Mouse (Mus musculus) lung, adult 2 months (tissue): Measurements from ENCODE around the gene Grk1. TPM values are rescaled to one million over a fixed set of nuclear protein-coding genes. Genes with fewer than 3 reads are reported as not detected.

Experiments
- DNase-seq: peaks from one replicate; pipeline ENCODE4 v3.0.0; 2022
- H3K4me1 ChIP-seq: fragments of 200-500 bp; 2 replicates; pipeline ENCODE4 v1.6.1; 2011; ENCODE audit warnings: low read length; ENCODE audit not compliant: control insufficient read depth, insufficient read depth
- H3K4me3 ChIP-seq: fragments of 200-500 bp; replicated peaks from 2 replicates; pipeline ENCODE3; 2011; ENCODE audit warnings: low read depth, mild to moderate bottlenecking, control low read depth, low read length; ENCODE audit errors: extremely low read depth
- CTCF ChIP-seq: fragments of 200-500 bp; IDR thresholded peaks from 2 replicates; pipeline ENCODE4 v1.5.1; 2011; ENCODE audit warnings: mild to moderate bottlenecking, low read length, control low read depth; ENCODE audit not compliant: insufficient read depth
- POLR2A ChIP-seq: fragments of 200-500 bp; IDR thresholded peaks from 2 replicates; pipeline ENCODE4 v1.6.1; 2011; ENCODE audit warnings: low read depth, mild to moderate bottlenecking, control low read depth, low read length, borderline replicate concordance; ENCODE audit errors: extremely low read depth
- WGBS: fragments of 180-500 bp; shearing (Covaris S2); methylation state at CpG from one replicate; pipeline ENCODE4 v1.1.7; 2018; 5-methylcytosine and 5-hydroxymethylcytosine counted together
- polyA plus RNA-seq: library from polyadenylated mRNA; depleted of rRNA; stranded (reverse); fragments of >200 nt; gene quantifications from 2 replicates; pipeline ENCODE4 v1.2.3, GENCODE M21; 2012; rRNA removed

Grk1 gene
- not detected in 2 replicates for polyA plus RNA-seq

DNA sequence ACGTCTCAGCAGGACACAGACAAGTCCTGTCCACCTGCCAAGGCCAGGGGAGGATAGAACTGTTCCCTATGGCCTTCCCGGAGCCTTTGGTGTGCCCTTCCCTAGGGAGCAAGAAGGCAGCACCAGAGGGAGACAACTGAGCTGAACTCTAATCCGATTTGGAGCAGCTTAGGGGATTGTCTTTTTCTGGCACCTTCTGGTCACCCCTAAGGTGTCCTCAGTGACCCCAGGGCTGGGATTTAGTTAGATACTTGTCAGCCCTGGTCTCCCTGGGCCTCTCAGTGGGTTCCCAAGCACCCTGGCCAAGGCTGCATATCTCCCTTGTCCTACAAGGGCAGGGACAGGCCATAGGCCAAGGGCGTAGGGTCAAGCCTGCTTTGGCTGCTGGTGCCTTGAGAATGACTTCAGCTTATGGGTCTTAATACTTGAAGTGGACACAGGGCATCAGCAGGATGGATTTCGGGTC is at the start of gene Grk1:
Gene Grk1, plus strand, starts transcription at position 416 of the 466 bp plus-strand sequence.
- 80% methylated on average over 5 of the region's 5 CpGs for WGBS
- H3K4me3 ChIP-seq, result no peak within 1 kb of the TSS
- no peak for TF ChIP-seq CTCF
- TF ChIP-seq POLR2A, result no peak
- DNase-seq, result no peak
- no peaks in the 10 kb centered on the region for H3K4me1 ChIP-seq

GRCm38 (mm10) chr8:13356221-13356620 is 48.7 kb upstream of the Grk1 start:
- Histone ChIP-seq H3K4me1 (no peaks in the 10 kb centered on the region), H3K4me3 (no peak overlapping the region)
- no peak for TF ChIP-seq POLR2A
- TF ChIP-seq CTCF, result no peak
- no peak for DNase-seq
- 80% methylated on average over 6 of the region's 6 CpGs for WGBS

DNA sequence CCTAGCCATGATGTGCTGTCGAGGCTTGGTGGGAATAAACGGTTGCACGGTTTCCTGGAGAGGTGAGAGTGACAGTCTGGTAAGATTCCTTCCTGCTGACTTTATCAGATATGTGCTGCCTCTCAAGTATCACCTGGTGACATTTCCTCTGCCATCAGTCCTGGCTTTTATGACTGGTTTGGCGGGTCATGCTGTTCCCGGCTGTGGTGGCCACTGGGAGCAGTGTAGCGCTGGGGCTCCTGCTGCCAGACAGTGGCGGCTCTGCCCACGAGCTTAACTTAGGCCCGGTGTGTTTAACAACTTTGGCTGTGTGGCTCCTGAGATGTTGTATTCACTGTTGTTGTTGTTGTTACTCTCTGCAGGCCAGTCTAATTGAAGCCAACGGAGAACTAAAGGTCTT is 48.2 kb upstream of the Grk1 start:
- Histone ChIP-seq H3K4me1 (no peaks in the 10 kb centered on the region), H3K4me3 (no peak overlapping the region)
- 57% methylated on average over 10 of the region's 10 CpGs for WGBS
- DNase-seq, result no peak
- TF ChIP-seq POLR2A (no peak), CTCF (no peak)

DNA sequence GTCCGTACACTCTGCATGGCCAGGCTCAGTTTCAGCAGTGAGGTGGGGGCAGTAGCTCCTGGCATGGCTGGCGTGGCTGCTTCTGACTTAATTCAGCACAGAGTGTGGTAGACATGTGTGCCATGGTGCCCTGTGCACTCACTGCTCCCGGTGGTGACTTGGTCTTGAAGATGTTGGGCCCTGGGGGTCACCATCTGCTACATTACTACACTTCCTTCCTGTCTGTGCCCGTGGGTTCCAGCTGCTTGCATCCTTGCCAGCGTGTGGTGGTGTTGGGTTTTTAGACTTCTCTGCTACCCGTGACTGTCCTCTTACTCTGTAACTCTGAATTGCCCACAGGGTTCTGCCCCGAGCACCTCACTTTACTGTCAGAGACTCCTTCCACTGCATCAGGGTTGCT is 44.7 kb upstream of the Grk1 start:
- Histone ChIP-seq H3K4me3 (no peak overlapping the region), H3K4me1 (no peaks in the 10 kb centered on the region)
- TF ChIP-seq POLR2A (no peak), CTCF (no peak)
- 67% methylated on average over 7 of the region's 7 CpGs for WGBS
- no peak for DNase-seq

- TF ChIP-seq POLR2A (no peak), CTCF (no peak)
- no peak overlapping the region for H3K4me3 ChIP-seq
- no peak for DNase-seq
- H3K4me1 ChIP-seq, result no peaks in the 10 kb centered on the region
- 96% methylated on average over 6 of the region's 6 CpGs for WGBS
These were observed 43.0 kb upstream of the Grk1 start for GRCm38 (mm10) chr8:13361865-13362264.

GRCm38 (mm10) chr8:13373151-13373662 is 31.7 kb upstream of the Grk1 start:
- TF ChIP-seq POLR2A (no peak), CTCF (no peak)
- no peak for DNase-seq
- WGBS, result 80% methylated on average over 8 of the region's 8 CpGs
- H3K4me3 ChIP-seq, result no peak overlapping the region
- no peaks in the 10 kb centered on the region for H3K4me1 ChIP-seq

GRCm38 (mm10) chr8:13381630-13382029 is 23.3 kb upstream of the Grk1 start:
- no peaks in the 10 kb centered on the region for H3K4me1 ChIP-seq
- TF ChIP-seq CTCF (no peak), POLR2A (no peak)
- DNase-seq, result no peak
- WGBS, result 85% methylated on average over 7 of the region's 7 CpGs
- no peak overlapping the region for H3K4me3 ChIP-seq

GRCm38 (mm10) chr8:13382536-13382935 is 22.3 kb upstream of the Grk1 start:
- Histone ChIP-seq H3K4me3 (no peak overlapping the region), H3K4me1 (no peaks in the 10 kb centered on the region)
- WGBS, result 79% methylated on average over 3 of the region's 3 CpGs
- TF ChIP-seq POLR2A (no peak), CTCF (no peak)
- DNase-seq, result no peak

DNA sequence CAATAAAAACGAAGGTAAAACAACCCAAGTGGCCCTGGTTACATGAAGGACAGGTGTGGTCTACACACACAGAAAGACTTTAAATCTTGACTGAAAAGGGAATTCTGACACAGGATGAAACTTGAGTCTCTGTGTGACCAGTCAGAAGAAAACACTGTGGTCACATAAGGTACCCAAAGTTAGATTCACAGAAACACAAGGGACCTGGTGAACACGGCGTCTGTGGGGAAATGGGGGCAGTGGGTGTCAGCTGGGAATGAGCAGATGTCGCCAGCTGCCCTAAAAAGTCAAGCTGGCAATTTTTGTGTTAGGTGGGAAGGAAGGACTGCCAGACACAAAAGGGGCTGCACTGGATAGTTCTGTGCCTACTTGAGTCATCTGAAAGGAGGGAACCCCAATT is 21.9 kb upstream of the Grk1 start:
- no peak for DNase-seq
- 90% methylated on average over 4 of the region's 4 CpGs for WGBS
- Histone ChIP-seq H3K4me3 (no peak overlapping the region), H3K4me1 (no peaks in the 10 kb centered on the region)
- TF ChIP-seq POLR2A (no peak), CTCF (no peak)

GRCm38 (mm10) chr8:13386366-13386765 is 18.5 kb upstream of the Grk1 start:
- Histone ChIP-seq H3K4me3 (no peak overlapping the region), H3K4me1 (no peaks in the 10 kb centered on the region)
- no peak for DNase-seq
- WGBS, result 67% methylated on average over 13 of the region's 13 CpGs
- TF ChIP-seq CTCF, result no peak
- no peak for TF ChIP-seq POLR2A

GRCm38 (mm10) chr8:13387728-13388127 is 17.2 kb upstream of the Grk1 start:
- DNase-seq, result no peak
- no peak overlapping the region for H3K4me3 ChIP-seq
- TF ChIP-seq POLR2A, result no peak
- no peak for TF ChIP-seq CTCF
- WGBS, result 66% methylated on average over 8 of the region's 8 CpGs
- no peaks in the 10 kb centered on the region for H3K4me1 ChIP-seq

GRCm38 (mm10) chr8:13388744-13389143 is 16.1 kb upstream of the Grk1 start:
- TF ChIP-seq CTCF (no peak), POLR2A (no peak)
- no peaks in the 10 kb centered on the region for H3K4me1 ChIP-seq
- no peak overlapping the region for H3K4me3 ChIP-seq
- no peak for DNase-seq
- WGBS, result 68% methylated on average over 2 of the region's 2 CpGs
